Mouse (Mus musculus) midbrain, embryonic 12.5 days (tissue): ENCODE data around the gene Pbx4. TPM values are rescaled to one million over a fixed set of nuclear protein-coding genes. Genes with fewer than 3 reads are reported as not detected.

Experiments
- ATAC-seq: fragments of 200-750 bp; cut with Nextera tagmentation; 2 replicates; pipeline ENCODE4 v1.8.0; 2017; ENCODE audit warnings: low read depth, moderate TSS enrichment, moderate library complexity; ENCODE audit not compliant: low FRiP score
- H3K27ac ChIP-seq: fragments of 300-500 bp; sonication (generic); replicated peaks from 2 replicates; pipeline ENCODE4 v1.5.1; 2016; ENCODE audit warnings: mild to moderate bottlenecking
- H3K27me3 ChIP-seq: fragments of 300-500 bp; sonication (generic); 2 replicates; pipeline ENCODE4 v1.6.1; 2016; ENCODE audit warnings: mild to moderate bottlenecking
- H3K36me3 ChIP-seq: fragments of 300-500 bp; sonication (generic); 2 replicates; pipeline ENCODE4 v1.6.1; 2016
- H3K4me1 ChIP-seq: fragments of 300-500 bp; sonication (generic); 2 replicates; pipeline ENCODE4 v1.6.1; 2016
- H3K4me2 ChIP-seq: fragments of 300-500 bp; sonication (generic); replicated peaks from 2 replicates; pipeline ENCODE4 v1.6.1; 2016; ENCODE audit warnings: mild to moderate bottlenecking, moderate library complexity
- H3K4me3 ChIP-seq: fragments of 300-500 bp; sonication (generic); 2 replicates; pipeline ENCODE4 v1.5.1; 2016; ENCODE audit warnings: mild to moderate bottlenecking
- H3K9ac ChIP-seq: fragments of 300-500 bp; sonication (generic); replicated peaks from 2 replicates; pipeline ENCODE4 v1.6.1; 2016; ENCODE audit warnings: mild to moderate bottlenecking, moderate library complexity
- H3K9me3 ChIP-seq: fragments of 300-500 bp; sonication (generic); 2 replicates; pipeline ENCODE4 v1.6.1; 2016; ENCODE audit warnings: mild to moderate bottlenecking
- WGBS: fragments of 180-500 bp; shearing (Covaris S2); methylation state at CpG from one replicate; pipeline ENCODE4 v1.1.7; 2016; 5-methylcytosine and 5-hydroxymethylcytosine counted together
- polyA plus RNA-seq: library from polyadenylated mRNA; unstranded; fragments of >200 nt; fragmentation: Nextera tagmentation; extraction: Ambion mirVana; gene quantifications from 2 replicates; pipeline ENCODE4 v1.2.1, GENCODE M21; 2016

Gene Pbx4
- polyA plus RNA-seq, 1 experiment from 2014 or later = 44.8 TPM

DNA sequence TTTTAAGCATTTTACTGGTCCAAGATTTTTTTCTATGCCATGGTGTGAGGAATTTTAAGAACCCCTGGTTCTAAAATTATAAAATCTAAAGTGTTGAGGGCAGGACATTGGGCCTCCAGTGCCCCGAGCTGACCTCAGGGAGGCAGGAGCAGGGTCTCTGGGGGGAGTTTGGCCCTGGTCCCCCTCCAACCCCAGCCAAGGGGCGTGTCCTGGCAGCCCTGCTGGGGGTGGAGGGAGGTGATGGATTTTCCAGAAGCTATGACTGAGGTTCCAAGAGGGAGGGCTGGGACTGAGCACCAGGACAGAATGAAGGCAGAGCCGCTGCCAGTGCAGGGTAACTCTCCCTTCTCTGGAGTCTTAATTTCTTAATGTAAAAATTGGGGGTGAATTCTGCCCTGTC is 45.7 kb downstream of the Pbx4 start:
- Histone ChIP-seq H3K27me3 (peaks cover 70% of the 10 kb centered on the region), H3K9ac (no peak overlapping the region), H3K4me2 (no peak overlapping the region), H3K36me3 (no peaks in the 10 kb centered on the region), H3K4me3 (no peak overlapping the region), H3K27ac (no peak overlapping the region), H3K4me1 (peaks cover 15% of the 10 kb centered on the region), H3K9me3 (no peaks in the 10 kb centered on the region)
- ATAC-seq = no peak
- WGBS = 59% methylated on average over 3 of the region's 3 CpGs

DNA sequence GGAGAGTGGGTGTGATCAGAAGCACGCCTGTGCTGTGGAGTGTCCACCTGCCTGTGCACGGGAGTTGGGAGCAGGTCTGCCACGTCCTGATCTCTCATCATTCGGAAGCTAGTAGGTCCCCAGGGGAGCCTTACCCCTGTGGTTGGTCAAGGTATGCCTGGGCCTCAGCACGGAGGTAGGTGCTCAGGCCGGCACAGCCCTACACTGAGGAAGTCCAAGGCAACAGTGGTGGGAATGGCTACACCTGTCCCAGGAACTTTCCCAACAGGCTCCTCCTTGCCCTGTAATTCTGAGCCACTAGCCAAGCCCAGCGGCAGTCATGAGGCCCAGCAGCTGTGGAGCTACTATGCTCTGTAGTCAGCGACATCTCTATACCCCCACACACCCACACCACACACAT is 47.4 kb downstream of the Pbx4 start:
- peaks cover 15% of the 10 kb centered on the region for H3K4me1 ChIP-seq
- H3K4me2 ChIP-seq = no peak overlapping the region
- H3K4me3 ChIP-seq = no peak overlapping the region
- no peaks in the 10 kb centered on the region for H3K36me3 ChIP-seq
- H3K27me3 ChIP-seq = peaks cover 87% of the 10 kb centered on the region
- WGBS = 52% methylated on average over 8 of the region's 8 CpGs
- no peak for ATAC-seq
- no peak overlapping the region for H3K9ac ChIP-seq
- no peaks in the 10 kb centered on the region for H3K9me3 ChIP-seq
- no peak overlapping the region for H3K27ac ChIP-seq

DNA sequence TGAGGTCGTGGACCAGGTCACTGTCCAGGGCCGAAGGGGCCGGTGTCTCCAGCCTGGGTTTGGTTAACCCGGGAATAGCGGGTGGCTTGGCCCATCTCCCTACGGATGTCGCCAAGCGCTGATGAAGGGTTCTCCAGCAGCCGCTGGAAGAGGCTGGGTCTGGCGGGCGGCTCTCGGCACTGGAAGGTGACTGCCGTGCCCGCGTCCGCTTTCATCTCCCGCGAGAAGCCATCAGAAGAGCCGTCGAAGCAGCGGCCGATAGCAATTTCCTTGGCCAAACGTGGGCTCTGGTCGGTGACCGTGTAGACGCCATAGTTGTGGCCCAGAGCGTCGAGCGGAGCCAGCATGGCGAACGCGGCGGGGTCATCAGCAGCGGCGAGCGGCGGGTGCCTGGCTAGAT is 48.5 kb downstream of the Pbx4 start:
- WGBS = 9% methylated on average over 37 of the region's 37 CpGs
- peak overlapping the region; percentile 51; the same call in 1 of the 2 replicates for H3K4me2 ChIP-seq

GRCm38 (mm10) chr8:69881261-69881865 is 49.1 kb downstream of the Pbx4 start:
- no peak overlapping the region for H3K27ac ChIP-seq
- 21% methylated on average over 79 of the region's 79 CpGs for WGBS
- no peaks in the 10 kb centered on the region for H3K9me3 ChIP-seq
- H3K27me3 ChIP-seq = peaks cover 99% of the 10 kb centered on the region
- H3K4me3 ChIP-seq = peak overlapping the region; percentile 40
- no peak for ATAC-seq
- peaks cover 15% of the 10 kb centered on the region for H3K4me1 ChIP-seq
- no peaks in the 10 kb centered on the region for H3K36me3 ChIP-seq
- H3K4me2 ChIP-seq = peak overlapping the region; percentile 51
- H3K9ac ChIP-seq = no peak overlapping the region

More for the DNA sequence above, 48.5 kb downstream of the Pbx4 start:
- peaks cover 96% of the 10 kb centered on the region for H3K27me3 ChIP-seq
- no peaks in the 10 kb centered on the region for H3K9me3 ChIP-seq
- H3K9ac ChIP-seq = no peak overlapping the region
- H3K36me3 ChIP-seq = no peaks in the 10 kb centered on the region
- H3K4me3 ChIP-seq = peak overlapping the region; percentile 40
- H3K4me1 ChIP-seq = peaks cover 15% of the 10 kb centered on the region
- no peak for ATAC-seq
- no peak overlapping the region for H3K27ac ChIP-seq

GRCm38 (mm10) chr8:69882021-69882756 is 49.9 kb downstream of the Pbx4 start:
- Histone ChIP-seq H3K4me2 (peak overlapping the region; percentile 51), H3K4me1 (peaks cover 21% of the 10 kb centered on the region), H3K27me3 (peaks cover 99% of the 10 kb centered on the region), H3K4me3 (peak overlapping the region; percentile 40), H3K36me3 (no peaks in the 10 kb centered on the region), H3K9me3 (no peaks in the 10 kb centered on the region), H3K9ac (no peak overlapping the region), H3K27ac (no peak overlapping the region)
- WGBS = 6% methylated on average over 101 of the region's 103 CpGs
- peak; percentile 54; the same call in 1 of the 2 replicates for ATAC-seq

GRCm38 (mm10) chr8:69882833-69883600 is 50.7 kb downstream of the Pbx4 start:
- H3K4me1 ChIP-seq = peaks cover 29% of the 10 kb centered on the region
- 0 out of 2 replicates have a peak, but pooled peaks have one; percentile 2 for ATAC-seq
- H3K9ac ChIP-seq = no peak overlapping the region
- H3K9me3 ChIP-seq = no peaks in the 10 kb centered on the region
- H3K36me3 ChIP-seq = no peaks in the 10 kb centered on the region
- H3K27ac ChIP-seq = no peak overlapping the region
- WGBS = 9% methylated on average over 52 of the region's 52 CpGs
- H3K4me2 ChIP-seq = peak overlapping the region; percentile 51; the same call in 1 of the 2 replicates
- H3K27me3 ChIP-seq = peaks cover 100% of the 10 kb centered on the region
- H3K4me3 ChIP-seq = peak overlapping the region; percentile 40

GRCm38 (mm10) chr8:69884141-69884540 is 51.9 kb downstream of the Pbx4 start:
- Histone ChIP-seq H3K27me3 (peaks cover 100% of the 10 kb centered on the region), H3K4me3 (no peak overlapping the region), H3K9me3 (no peaks in the 10 kb centered on the region), H3K4me1 (peaks cover 39% of the 10 kb centered on the region), H3K36me3 (no peaks in the 10 kb centered on the region), H3K9ac (no peak overlapping the region), H3K4me2 (no peak overlapping the region), H3K27ac (no peak overlapping the region)
- ATAC-seq = no peak
- WGBS = 52% methylated on average over 13 of the region's 13 CpGs

GRCm38 (mm10) chr8:69887289-69888243 is 55.3 kb downstream of the Pbx4 start, which contains the start of gene Cilp2:
TSS of gene Cilp2 (minus strand) at chr8:69887687.
- Histone ChIP-seq H3K27ac (no peak within 1 kb of the TSS), H3K9me3 (no peaks in the 10 kb centered on the region), H3K36me3 (0 out of 2 replicates have a peak, but pooled peaks cover 3% of the 10 kb centered on the region), H3K4me2 (peak within 1 kb of the TSS; percentile 34), H3K4me1 (peaks cover 41% of the 10 kb centered on the region), H3K9ac (no peak within 1 kb of the TSS), H3K27me3 (peaks cover 86% of the 10 kb centered on the region), H3K4me3 (peak within 1 kb of the TSS; percentile 22)
- WGBS = 2% methylated on average over 57 of the region's 60 CpGs
- no peak for ATAC-seq

DNA sequence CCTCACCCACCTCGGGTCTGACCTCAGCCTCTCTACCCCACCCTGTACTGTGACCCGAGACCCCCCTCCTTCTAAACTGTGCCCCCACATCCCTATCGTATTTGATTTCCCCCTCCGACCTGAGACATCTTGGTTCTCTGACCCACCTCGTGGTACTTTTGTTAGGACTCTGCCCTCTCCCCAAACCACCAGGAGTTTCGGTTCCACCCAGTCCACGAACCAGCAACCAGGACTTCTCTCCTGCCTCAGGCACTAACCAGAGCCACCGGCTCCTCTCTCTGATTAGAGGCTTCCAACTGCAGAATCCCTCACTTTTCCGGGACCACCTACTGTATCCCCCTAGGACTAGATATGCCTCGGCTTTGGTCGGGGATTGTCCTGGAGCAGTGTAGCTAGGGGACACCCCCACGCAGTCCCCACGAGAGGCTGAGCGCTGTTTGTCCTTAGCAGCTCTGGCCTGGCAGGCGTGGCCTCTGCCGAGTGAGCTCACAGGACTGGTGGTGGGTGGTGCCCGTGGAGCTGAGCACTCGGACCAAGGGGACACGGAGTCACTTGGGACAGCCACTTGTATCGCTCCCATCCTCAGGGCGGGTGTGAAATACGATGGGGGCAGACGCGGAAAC is 56.1 kb downstream of the Pbx4 start:
- Histone ChIP-seq H3K4me3 (peak overlapping the region; percentile 22), H3K4me1 (peaks cover 41% of the 10 kb centered on the region), H3K27me3 (peaks cover 86% of the 10 kb centered on the region), H3K36me3 (peaks cover 11% of the 10 kb centered on the region; the same call in 1 of the 2 replicates), H3K27ac (no peak overlapping the region), H3K4me2 (peak overlapping the region; percentile 34), H3K9me3 (no peaks in the 10 kb centered on the region), H3K9ac (no peak overlapping the region)
- ATAC-seq = no peak
- 7% methylated on average over 24 of the region's 24 CpGs for WGBS

- H3K9ac ChIP-seq = no peak overlapping the region
- peaks cover 15% of the 10 kb centered on the region; the same call in 1 of the 2 replicates for H3K36me3 ChIP-seq
- ATAC-seq = no peak
- H3K4me2 ChIP-seq = peak overlapping the region; percentile 34
- 5% methylated on average over 22 of the region's 32 CpGs for WGBS
- H3K27ac ChIP-seq = no peak overlapping the region
- H3K27me3 ChIP-seq = peaks cover 80% of the 10 kb centered on the region
- peaks cover 45% of the 10 kb centered on the region for H3K4me1 ChIP-seq
- H3K9me3 ChIP-seq = no peaks in the 10 kb centered on the region
- peak overlapping the region; percentile 22 for H3K4me3 ChIP-seq
Observed at GRCm38 (mm10) chr8:69888902-69889301, 56.6 kb downstream of the Pbx4 start.
